Mouse (Mus musculus) gastrocnemius, postnatal 10 days (tissue): ENCODE data around the gene Lyve1. TPM values are rescaled to one million over a fixed set of nuclear protein-coding genes. Genes with fewer than 3 reads are reported as not detected.
"Not testable (repeated sequence)": the region's sequence is repeated elsewhere in the genome, so short reads cannot be mapped to it uniquely, and the experiment has no call there.

ENCODE experiments used
- DNase-seq: peaks from one replicate; pipeline ENCODE4 v3.0.0; 2021; ENCODE audit warnings: mixed read lengths
- long read RNA-seq, 2 experiments: library from polyadenylated mRNA; stranded (forward); transcript quantifications; one replicate each; pipeline ENCODE4 v2.0.0; 2021
- total RNA-seq, 2 experiments: library from RNA; stranded (reverse); gene quantifications; 2 replicates each; pipeline ENCODE4 v1.2.3; 2021

Gene Lyve1
- total RNA-seq = 10 to 100 TPM in 1 of 2 experiments, 1 to 10 TPM in 1; 8.4 to 11.5 TPM
- long read RNA-seq, experiment 1, partial matches to known transcripts = 1 of 6 reads
- long read RNA-seq, experiment 1, other reads (novel, unspliced or antisense) = 1 of 6 reads
- long read RNA-seq, experiment 2, transcript Lyve1-201 (6 exons, 2,893 nt) = major isoform, 7 of 9 reads
- long read RNA-seq, experiment 2, partial matches to known transcripts = 1 of 9 reads
- long read RNA-seq, experiment 2, other reads (novel, unspliced or antisense) = 1 of 9 reads

GRCm38 (mm10) chr7:110862751-110863289 is at the start of gene Lyve1:
Gene Lyve1 (minus strand): TSS chr7:110863239.
- DNase-seq = no peak

- DNase-seq = no peak
These were observed 45.4 kb upstream of the Lyve1 start for GRCm38 (mm10) chr7:110908209-110909144.

- DNase-seq = no peak
These were observed 43.5 kb upstream of the Lyve1 start for GRCm38 (mm10) chr7:110906566-110906965.

- DNase-seq = no peak
These were observed 40.2 kb upstream of the Lyve1 start for GRCm38 (mm10) chr7:110903226-110903625.

- DNase-seq = no peak
These were observed 34.2 kb upstream of the Lyve1 start for GRCm38 (mm10) chr7:110897202-110897601.

GRCm38 (mm10) chr7:110896453-110896852 is 33.4 kb upstream of the Lyve1 start:
- no peak for DNase-seq

- not testable (repeated sequence) for DNase-seq
These were observed 32.7 kb upstream of the Lyve1 start for GRCm38 (mm10) chr7:110895772-110896171.

- no peak for DNase-seq
These were observed 31.6 kb upstream of the Lyve1 start for GRCm38 (mm10) chr7:110894673-110895072.

- no peak for DNase-seq
These were observed 31.0 kb upstream of the Lyve1 start for GRCm38 (mm10) chr7:110893943-110894610.

- peak; percentile 22 for DNase-seq
These were observed 28.5 kb upstream of the Lyve1 start for GRCm38 (mm10) chr7:110891501-110891986.

GRCm38 (mm10) chr7:110881746-110882333 is 18.8 kb upstream of the Lyve1 start:
- no peak for DNase-seq

GRCm38 (mm10) chr7:110878028-110878427 is 15.0 kb upstream of the Lyve1 start:
- DNase-seq = no peak

GRCm38 (mm10) chr7:110876965-110877364 is 13.9 kb upstream of the Lyve1 start:
- DNase-seq = no peak

- no peak for DNase-seq
These were observed 5.8 kb upstream of the Lyve1 start for GRCm38 (mm10) chr7:110868807-110869206.

GRCm38 (mm10) chr7:110867116-110867515 is 4.1 kb upstream of the Lyve1 start:
- DNase-seq = no peak

- no peak for DNase-seq
These were observed 3.0 kb upstream of the Lyve1 start for GRCm38 (mm10) chr7:110866021-110866420.

- no peak for DNase-seq
These were observed 2.5 kb upstream of the Lyve1 start for GRCm38 (mm10) chr7:110865570-110865969.

- DNase-seq = no peak
These were observed 2.0 kb upstream of the Lyve1 start for GRCm38 (mm10) chr7:110865038-110865437.

- no peak for DNase-seq
These were observed 2.9 kb downstream of the Lyve1 start for GRCm38 (mm10) chr7:110860129-110860528.

GRCm38 (mm10) chr7:110855604-110856003 is 7.4 kb downstream of the Lyve1 start:
- no peak for DNase-seq

GRCm38 (mm10) chr7:110854927-110855546 is 8.0 kb downstream of the Lyve1 start:
- DNase-seq = no peak
